Mouse (Mus musculus) midbrain, embryonic 10.5 days (tissue): ENCODE data around the gene Hk1. TPM values are rescaled to one million over a fixed set of nuclear protein-coding genes. Genes with fewer than 3 reads are reported as not detected.
A peak's percentile ranks its signal among the peaks of the same experiment; 100 is the strongest.

Experiments used
- DNase-seq: peaks from one replicate; pipeline ENCODE4 v3.0.0-alpha.2; 2017; ENCODE audit warnings: low spot score
- H3K27ac ChIP-seq: fragments of 300-500 bp; sonication (generic); replicated peaks from 2 replicates; pipeline ENCODE4 v1.5.1; 2016; ENCODE audit warnings: mild to moderate bottlenecking
- H3K27me3 ChIP-seq: fragments of 300-500 bp; sonication (generic); 2 replicates; pipeline ENCODE4 v1.6.1; 2016; ENCODE audit warnings: low read depth, mild to moderate bottlenecking; ENCODE audit not compliant: poor library complexity, severe bottlenecking
- H3K36me3 ChIP-seq: fragments of 300-500 bp; sonication (generic); 2 replicates; pipeline ENCODE4 v1.6.1; 2016; ENCODE audit warnings: mild to moderate bottlenecking, moderate library complexity
- H3K4me1 ChIP-seq: fragments of 300-500 bp; sonication (generic); 2 replicates; pipeline ENCODE4 v1.6.1; 2016
- H3K4me3 ChIP-seq: fragments of 300-500 bp; sonication (generic); 2 replicates; pipeline ENCODE4 v1.5.1; 2016; ENCODE audit warnings: mild to moderate bottlenecking, moderate library complexity
- H3K9me3 ChIP-seq: fragments of 300-500 bp; sonication (generic); replicated peaks from 2 replicates; pipeline ENCODE4 v1.6.1; 2016; ENCODE audit warnings: mild to moderate bottlenecking
- WGBS: fragments of 180-500 bp; shearing (Covaris S2); methylation state at CpG from one replicate; pipeline ENCODE4 v1.1.7; 2016; 5-methylcytosine and 5-hydroxymethylcytosine counted together
- polyA plus RNA-seq: library from polyadenylated mRNA; unstranded; fragments of >200 nt; fragmentation: Nextera tagmentation; extraction: Ambion mirVana; gene quantifications from 2 replicates; pipeline ENCODE4 v1.2.1, GENCODE M21; 2016

The Hk1 gene
- polyA plus RNA-seq, 1 experiment from 2014 or later: 27.0 TPM

DNA sequence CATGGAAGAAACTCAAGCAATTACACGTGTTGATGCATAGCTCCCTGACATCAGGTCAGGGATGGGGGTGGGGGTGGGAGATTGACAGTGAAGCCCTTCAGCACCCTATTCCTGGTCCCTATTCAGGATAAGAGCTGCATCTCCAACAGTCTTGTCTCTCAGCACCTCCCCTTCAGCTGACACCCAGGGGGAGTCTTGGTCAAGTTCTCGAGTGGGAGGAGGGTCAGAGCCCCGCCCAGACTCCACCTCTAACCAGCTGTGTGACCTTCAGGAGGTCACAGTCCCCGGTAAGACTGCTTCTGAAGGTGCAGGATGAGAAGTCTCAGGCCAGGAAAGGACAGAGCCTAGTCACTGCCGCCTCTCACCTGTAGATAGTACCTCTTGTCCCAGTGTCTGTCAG lies 41.1 kb downstream of the Hk1 start:
- WGBS: 29% methylated on average over 5 of the region's 5 CpGs
- peaks cover 59% of the 10 kb centered on the region for H3K4me1 ChIP-seq

DNA sequence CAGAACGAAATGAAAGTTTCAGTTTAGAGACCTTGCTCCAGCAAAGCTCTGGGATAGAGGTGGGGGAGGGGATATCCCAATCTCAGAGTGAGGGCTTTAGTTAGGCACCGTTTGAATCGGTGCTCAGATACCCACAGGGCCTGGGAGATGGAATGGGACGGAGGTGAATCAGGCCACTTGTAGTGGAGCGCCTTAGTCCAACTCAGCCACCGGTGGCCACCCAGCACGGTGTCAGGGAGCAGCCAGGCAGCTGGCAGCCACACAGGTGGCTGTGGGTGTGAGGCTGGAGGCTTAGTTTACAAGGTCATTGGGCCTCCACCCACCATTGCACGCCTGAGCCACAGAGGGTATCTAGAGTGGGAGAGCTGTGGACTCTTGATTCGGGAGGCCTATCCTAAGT lies 41.5 kb downstream of the Hk1 start:
- Histone ChIP-seq H3K4me3 (no peak overlapping the region), H3K9me3 (no peaks in the 10 kb centered on the region), H3K4me1 (peaks cover 62% of the 10 kb centered on the region), H3K36me3 (no peaks in the 10 kb centered on the region), H3K27me3 (peaks cover 11% of the 10 kb centered on the region), H3K27ac (no peak overlapping the region)
- no peak for DNase-seq
- WGBS: 32% methylated on average over 9 of the region's 9 CpGs

More for the DNA sequence above, 41.1 kb downstream of the Hk1 start:
- Histone ChIP-seq H3K27me3 (peaks cover 11% of the 10 kb centered on the region), H3K9me3 (no peaks in the 10 kb centered on the region), H3K36me3 (no peaks in the 10 kb centered on the region), H3K4me3 (peak overlapping the region; percentile 71; the same call in 1 of the 2 replicates), H3K27ac (no peak overlapping the region)
- DNase-seq: no peak

DNA sequence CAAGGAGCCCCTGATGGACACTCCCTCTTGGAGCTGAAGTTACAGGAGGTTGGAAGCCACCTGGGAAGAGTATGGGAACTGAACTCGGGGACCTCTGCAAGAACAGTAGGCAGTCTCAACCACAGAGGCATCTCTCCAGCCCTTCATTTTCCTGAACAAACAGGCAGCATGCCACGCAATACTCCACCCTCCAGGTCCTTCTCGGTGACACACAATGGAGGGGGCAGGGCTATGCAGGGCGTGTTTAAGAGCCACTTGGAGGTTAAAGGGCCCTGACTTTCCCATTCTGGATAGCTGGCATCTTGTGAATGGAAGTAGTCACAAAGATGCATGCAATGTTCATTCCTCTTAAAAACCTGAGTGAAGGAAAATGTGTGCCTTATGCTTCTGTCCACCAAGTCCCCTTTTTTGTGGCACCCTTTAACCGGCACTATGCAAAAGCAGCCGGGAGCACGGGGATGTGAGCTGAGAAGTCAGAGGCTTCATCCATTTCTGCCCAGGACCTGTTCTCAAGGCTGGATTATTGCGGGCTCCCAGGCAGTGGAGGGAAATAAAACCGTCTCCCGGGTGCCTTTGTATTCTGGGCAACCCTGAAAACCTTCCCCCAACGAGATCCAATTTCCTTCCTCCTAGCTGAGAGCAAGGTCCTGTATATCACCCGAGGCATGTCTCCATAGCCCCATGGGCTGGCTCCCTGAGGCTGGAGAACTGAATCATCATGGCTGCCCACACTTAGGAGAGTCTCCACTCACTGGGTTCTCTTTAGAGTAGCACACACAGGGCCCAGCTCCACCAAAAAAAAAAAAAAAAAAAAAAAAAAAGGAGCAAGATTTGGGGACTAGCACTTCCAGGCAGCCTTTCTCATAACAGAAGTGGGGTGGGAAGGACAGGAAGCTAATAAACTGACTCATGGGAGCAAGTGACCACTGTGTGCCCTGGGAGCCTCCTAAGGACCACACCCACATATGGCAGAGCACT lies 42.8 kb downstream of the Hk1 start:
- peaks cover 11% of the 10 kb centered on the region for H3K27me3 ChIP-seq
- H3K4me1 ChIP-seq: peaks cover 69% of the 10 kb centered on the region
- DNase-seq: no peak
- no peaks in the 10 kb centered on the region for H3K9me3 ChIP-seq
- H3K36me3 ChIP-seq: no peaks in the 10 kb centered on the region
- WGBS: 26% methylated on average over 12 of the region's 12 CpGs
- H3K4me3 ChIP-seq: no peak overlapping the region
- peak overlapping the region; percentile 23; the same call in 1 of the 2 replicates for H3K27ac ChIP-seq

DNA sequence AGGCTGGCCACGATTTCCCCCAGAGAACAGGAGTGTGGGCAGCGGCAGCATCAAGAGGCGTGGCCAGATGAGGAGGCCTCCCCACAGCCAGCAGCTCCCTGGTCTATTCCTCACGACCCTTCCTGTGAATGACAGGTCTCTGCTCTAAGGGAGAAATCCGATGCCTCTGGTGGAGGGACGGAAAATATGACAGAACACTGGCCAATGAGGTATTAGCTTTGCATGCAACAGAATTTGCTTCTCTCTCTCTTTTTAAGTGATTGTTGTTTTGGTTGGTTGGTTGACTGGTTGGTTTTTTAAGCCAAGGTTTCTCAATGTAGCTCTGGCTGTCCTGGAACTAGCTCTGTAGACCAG lies 44.3 kb downstream of the Hk1 start:
- 23% methylated on average over 6 of the region's 6 CpGs for WGBS
- no peak for DNase-seq
- Histone ChIP-seq H3K36me3 (no peaks in the 10 kb centered on the region), H3K4me3 (no peak overlapping the region), H3K4me1 (peaks cover 61% of the 10 kb centered on the region), H3K27me3 (peaks cover 11% of the 10 kb centered on the region), H3K27ac (no peak overlapping the region), H3K9me3 (no peaks in the 10 kb centered on the region)

DNA sequence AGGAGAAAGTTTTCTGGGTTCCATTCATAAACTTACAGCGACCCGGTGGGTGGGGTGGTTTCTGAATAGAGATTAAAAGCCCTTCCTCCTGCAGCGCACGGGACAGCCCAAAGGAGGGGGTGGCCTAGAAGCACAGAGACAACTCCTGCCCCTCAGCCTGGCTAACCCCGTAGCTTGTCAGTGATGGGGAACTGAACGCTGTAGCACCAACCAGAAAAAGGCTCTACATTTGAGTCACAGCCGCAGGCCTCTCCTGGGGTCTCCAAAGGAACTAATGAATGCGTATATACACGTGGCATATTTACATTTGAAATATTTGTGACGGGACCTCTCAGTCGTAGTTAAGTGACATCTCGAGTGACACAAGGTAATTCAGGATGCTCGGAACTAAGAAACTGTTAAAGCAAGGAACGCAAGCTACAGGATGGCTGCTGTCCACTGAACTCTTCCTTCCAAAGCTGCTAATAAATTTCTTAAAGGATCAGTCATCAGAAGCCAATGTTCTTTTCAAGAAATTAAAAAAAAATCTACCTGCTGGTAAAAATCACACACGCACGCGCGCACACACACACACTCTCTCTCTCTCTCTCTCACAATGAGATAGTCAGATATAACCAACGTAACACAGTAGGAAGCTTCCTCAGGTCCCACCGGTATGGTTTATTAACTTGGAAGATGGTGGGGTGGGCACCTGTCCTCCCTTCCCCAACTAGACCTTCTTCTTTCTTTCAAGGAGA lies 44.9 kb downstream of the Hk1 start:
- WGBS: 47% methylated on average over 20 of the region's 20 CpGs
- Histone ChIP-seq H3K4me3 (no peak overlapping the region), H3K36me3 (no peaks in the 10 kb centered on the region), H3K27ac (no peak overlapping the region), H3K27me3 (peaks cover 11% of the 10 kb centered on the region), H3K9me3 (no peaks in the 10 kb centered on the region), H3K4me1 (peaks cover 59% of the 10 kb centered on the region)
- DNase-seq: no peak

- H3K4me3 ChIP-seq: no peak overlapping the region
- no peak overlapping the region for H3K27ac ChIP-seq
- no peaks in the 10 kb centered on the region for H3K27me3 ChIP-seq
- H3K36me3 ChIP-seq: no peaks in the 10 kb centered on the region
- 78% methylated on average over 14 of the region's 14 CpGs for WGBS
- no peak for DNase-seq
- H3K4me1 ChIP-seq: peaks cover 45% of the 10 kb centered on the region
- no peaks in the 10 kb centered on the region for H3K9me3 ChIP-seq
Measured at GRCm38 (mm10) chr10:62333269-62333668, 46.4 kb downstream of the Hk1 start.

DNA sequence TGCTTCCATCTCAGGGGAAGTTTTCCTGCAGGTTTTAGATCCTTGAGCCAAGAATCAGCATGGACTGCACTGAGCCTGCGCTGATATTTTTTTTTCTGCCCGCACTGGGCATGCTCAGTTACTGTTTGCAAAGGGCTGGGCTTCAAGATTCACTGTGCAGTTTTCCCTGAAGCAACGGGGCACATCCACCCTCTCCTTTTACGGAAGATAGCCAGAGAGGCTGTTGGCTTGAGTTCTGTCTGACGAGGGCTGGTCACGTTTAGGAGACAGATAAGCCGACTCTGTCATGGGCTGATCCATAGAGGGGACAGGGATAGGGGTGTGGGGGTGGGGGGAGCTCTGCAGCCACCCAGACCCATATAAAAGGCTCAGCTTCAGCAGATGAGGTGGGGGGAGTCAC lies 47.2 kb downstream of the Hk1 start:
- no peak overlapping the region for H3K4me3 ChIP-seq
- no peaks in the 10 kb centered on the region for H3K27me3 ChIP-seq
- no peaks in the 10 kb centered on the region for H3K9me3 ChIP-seq
- DNase-seq: no peak
- peaks cover 42% of the 10 kb centered on the region for H3K4me1 ChIP-seq
- no peaks in the 10 kb centered on the region for H3K36me3 ChIP-seq
- H3K27ac ChIP-seq: no peak overlapping the region
- WGBS: 75% methylated on average over 7 of the region's 7 CpGs

DNA sequence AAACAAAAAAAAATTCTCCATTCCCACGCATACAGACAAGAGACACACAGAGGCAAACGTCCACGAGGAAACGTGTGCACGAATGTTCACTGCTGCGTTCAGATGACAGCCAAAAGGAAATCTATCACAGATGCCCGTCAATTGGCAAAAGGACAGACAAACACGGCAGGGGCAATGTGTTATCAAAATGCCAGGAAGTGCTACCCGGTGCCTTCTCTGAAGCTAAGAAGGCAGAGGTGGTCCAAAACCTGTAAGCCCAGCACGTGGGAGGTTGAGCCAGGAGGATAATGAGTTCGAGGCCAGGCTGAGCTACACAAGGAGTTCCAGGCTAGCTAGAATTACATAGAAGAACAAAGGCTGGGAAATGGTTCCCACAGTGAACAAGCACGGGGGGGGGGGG lies 47.9 kb downstream of the Hk1 start:
- peaks cover 43% of the 10 kb centered on the region for H3K4me1 ChIP-seq
- H3K27me3 ChIP-seq: no peaks in the 10 kb centered on the region
- H3K36me3 ChIP-seq: no peaks in the 10 kb centered on the region
- H3K4me3 ChIP-seq: no peak overlapping the region
- H3K9me3 ChIP-seq: no peaks in the 10 kb centered on the region
- H3K27ac ChIP-seq: no peak overlapping the region
- no peak for DNase-seq
- 94% methylated on average over 11 of the region's 12 CpGs for WGBS

DNA sequence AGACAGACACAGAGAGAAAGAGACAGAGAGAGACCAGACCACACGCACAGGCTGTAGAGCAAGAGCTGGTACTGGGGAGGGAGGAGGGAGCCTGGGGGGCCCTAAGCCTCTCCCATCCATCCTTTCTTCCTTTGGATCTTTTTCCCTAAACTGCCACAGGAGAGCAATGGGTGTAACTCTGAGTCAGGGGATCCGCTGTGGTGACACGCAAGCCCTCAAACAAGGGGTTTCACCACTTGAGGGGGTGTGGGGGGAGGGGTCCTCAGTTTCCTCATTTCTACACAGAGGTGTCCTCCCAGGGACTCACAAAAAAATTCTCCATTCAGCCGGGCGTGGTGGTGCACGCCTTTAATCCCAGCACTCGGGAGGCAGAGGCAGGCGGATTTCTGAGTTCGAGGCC lies 48.4 kb downstream of the Hk1 start:
- no peak for DNase-seq
- WGBS: 96% methylated on average over 9 of the region's 9 CpGs
- Histone ChIP-seq H3K4me1 (peaks cover 40% of the 10 kb centered on the region), H3K9me3 (no peaks in the 10 kb centered on the region), H3K27me3 (no peaks in the 10 kb centered on the region), H3K27ac (no peak overlapping the region), H3K4me3 (no peak overlapping the region), H3K36me3 (no peaks in the 10 kb centered on the region)

GRCm38 (mm10) chr10:62329846-62330245 lies 49.9 kb downstream of the Hk1 start:
- Histone ChIP-seq H3K36me3 (no peaks in the 10 kb centered on the region), H3K4me1 (peaks cover 29% of the 10 kb centered on the region), H3K27ac (no peak overlapping the region), H3K4me3 (no peak overlapping the region), H3K27me3 (no peaks in the 10 kb centered on the region), H3K9me3 (no peaks in the 10 kb centered on the region)
- DNase-seq: no peak
- WGBS: 84% methylated on average over 7 of the region's 7 CpGs

GRCm38 (mm10) chr10:62328886-62329412 lies 50.8 kb downstream of the Hk1 start:
- peaks cover 25% of the 10 kb centered on the region for H3K4me1 ChIP-seq
- H3K36me3 ChIP-seq: no peaks in the 10 kb centered on the region
- 92% methylated on average over 10 of the region's 10 CpGs for WGBS
- H3K4me3 ChIP-seq: no peak overlapping the region
- no peak for DNase-seq
- no peak overlapping the region for H3K27ac ChIP-seq
- H3K27me3 ChIP-seq: no peaks in the 10 kb centered on the region
- no peaks in the 10 kb centered on the region for H3K9me3 ChIP-seq

GRCm38 (mm10) chr10:62327572-62328317 lies 52.0 kb downstream of the Hk1 start:
- no peaks in the 10 kb centered on the region for H3K27me3 ChIP-seq
- 65% methylated on average over 23 of the region's 23 CpGs for WGBS
- H3K4me3 ChIP-seq: no peak overlapping the region
- no peak for DNase-seq
- H3K9me3 ChIP-seq: no peaks in the 10 kb centered on the region
- H3K4me1 ChIP-seq: peaks cover 19% of the 10 kb centered on the region
- no peak overlapping the region; the same call in 1 of the 2 replicates for H3K27ac ChIP-seq
- H3K36me3 ChIP-seq: no peaks in the 10 kb centered on the region
